Mouse (Mus musculus) liver, embryonic 16.5 days (tissue): ENCODE measurements around the gene Fkbp1a. TPM values are rescaled to one million over a fixed set of nuclear protein-coding genes. Genes with fewer than 3 reads are reported as not detected.

Experiments used
- ATAC-seq: fragments of 200-750 bp; cut with Nextera tagmentation; 2 replicates; pipeline ENCODE4 v1.8.0; 2017; ENCODE audit warnings: low read depth, mild to moderate bottlenecking, moderate number of reproducible peaks, moderate library complexity
- H3K27ac ChIP-seq: fragments of 300-500 bp; sonication (generic); 2 replicates; pipeline ENCODE4 v1.5.1; 2014; ENCODE audit warnings: mild to moderate bottlenecking, low read length
- H3K27me3 ChIP-seq: fragments of 300-500 bp; sonication (generic); 2 replicates; pipeline ENCODE4 v1.6.1; 2014; ENCODE audit warnings: low read depth, low read length, mixed read lengths; ENCODE audit not compliant: control insufficient read depth, insufficient read depth
- H3K36me3 ChIP-seq: fragments of 300-500 bp; sonication (generic); 2 replicates; pipeline ENCODE4 v1.6.1; 2014; ENCODE audit warnings: mild to moderate bottlenecking; ENCODE audit not compliant: control insufficient read depth, insufficient read depth
- H3K4me1 ChIP-seq: fragments of 300-500 bp; sonication (generic); 2 replicates; pipeline ENCODE4 v1.6.1; 2014; ENCODE audit warnings: low read depth, low read length, mixed read lengths; ENCODE audit not compliant: control insufficient read depth
- H3K4me2 ChIP-seq: fragments of 300-500 bp; sonication (generic); 2 replicates; pipeline ENCODE4 v1.6.1; 2014; ENCODE audit warnings: low read depth, low read length, mixed read lengths
- H3K4me3 ChIP-seq: fragments of 300-500 bp; sonication (generic); 2 replicates; pipeline ENCODE4 v1.5.1; 2014; ENCODE audit warnings: low read depth, mild to moderate bottlenecking, low read length
- H3K9ac ChIP-seq: fragments of 300-500 bp; sonication (generic); 2 replicates; pipeline ENCODE4 v1.6.1; 2014; ENCODE audit warnings: low read depth, low read length
- H3K9me3 ChIP-seq: fragments of 300-500 bp; sonication (generic); replicated peaks from 2 replicates; pipeline ENCODE4 v1.6.1; 2016; ENCODE audit warnings: low read length; ENCODE audit not compliant: control insufficient read depth
- WGBS: fragments of 180-500 bp; shearing (Covaris S2); extraction: QIAGEN DNeasy Blood & Tissue Kit; methylation state at CpG from one replicate; pipeline ENCODE4 v1.1.7; 2014; ENCODE audit not compliant: insufficient replicate concordance; 5-methylcytosine and 5-hydroxymethylcytosine counted together
- polyA plus RNA-seq: library from polyadenylated mRNA; unstranded; fragments of >200 nt; fragmentation: Nextera tagmentation; extraction: Ambion mirVana; gene quantifications from 2 replicates; pipeline ENCODE4 v1.2.1, GENCODE M21; 2015

Gene Fkbp1a
- polyA plus RNA-seq, 1 experiment from 2014 or later: 114 TPM

DNA sequence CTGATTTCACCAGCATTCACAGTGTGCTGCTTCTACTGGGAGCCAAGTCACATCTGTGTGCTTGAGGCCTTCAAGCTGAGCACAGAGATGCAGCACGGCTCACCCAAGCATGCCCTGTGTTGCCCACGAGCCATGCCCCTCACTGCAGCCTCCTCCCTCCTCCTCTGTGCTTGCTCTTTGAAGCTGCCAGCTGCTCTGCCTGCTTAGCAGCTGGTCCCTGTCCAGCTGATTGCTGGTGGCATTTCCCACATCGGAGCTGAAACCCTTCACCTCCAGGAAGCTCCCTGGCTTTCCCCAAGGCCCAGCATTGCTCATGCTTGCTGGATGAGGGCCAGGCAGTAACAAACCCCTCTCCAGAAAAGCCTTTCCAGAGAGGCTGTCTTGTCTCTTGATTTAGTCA is 67.7 kb downstream of the Fkbp1a start:
- no peak for ATAC-seq
- no peaks in the 10 kb centered on the region for H3K9me3 ChIP-seq
- 30% methylated on average over 3 of the region's 3 CpGs for WGBS
- H3K4me1 ChIP-seq: no peaks in the 10 kb centered on the region
- no peaks in the 10 kb centered on the region for H3K36me3 ChIP-seq
- H3K4me2 ChIP-seq: no peak overlapping the region
- no peaks in the 10 kb centered on the region for H3K27me3 ChIP-seq
- H3K4me3 ChIP-seq: no peak overlapping the region
- H3K27ac ChIP-seq: no peak overlapping the region
- H3K9ac ChIP-seq: no peak overlapping the region

Other genes with a start within 250 kb of the Fkbp1a start
- not detected in 2 replicates for gene 4921509C19Rik, start 66.3 kb upstream of the Fkbp1a start, polyA plus RNA-seq
- 54.7 and 63.0 TPM in 2 replicates for gene Nsfl1c, start 48.3 kb upstream of the Fkbp1a start, polyA plus RNA-seq
- 0.06 and 0.24 TPM in 2 replicates for gene Sdcbp2, start 30.1 kb downstream of the Fkbp1a start, polyA plus RNA-seq
- 0.04 and 0.08 TPM in 2 replicates for gene Snph, start 90.1 kb downstream of the Fkbp1a start, polyA plus RNA-seq
- not detected in 2 replicates for gene Rad21l, start 126.0 kb downstream of the Fkbp1a start, polyA plus RNA-seq
- gene Tmem74b, start 159.5 kb downstream of the Fkbp1a start, polyA plus RNA-seq: 0.11 TPM in 1 of 2 replicates, not detected in the other
- gene Psmf1, start 201.7 kb downstream of the Fkbp1a start, polyA plus RNA-seq: 44.3 and 45.9 TPM in 2 replicates